Mouse (Mus musculus): ENCODE measurements at regions not wholly inside any gene's neighbourhood (a gene's known extent, or its start where the extent isn't known, plus 50 kb on each side); places are given as distances from the start of the nearest gene placed in this dataset.
A peak's percentile ranks its signal among the peaks of the same experiment; 100 is the strongest.

DNA sequence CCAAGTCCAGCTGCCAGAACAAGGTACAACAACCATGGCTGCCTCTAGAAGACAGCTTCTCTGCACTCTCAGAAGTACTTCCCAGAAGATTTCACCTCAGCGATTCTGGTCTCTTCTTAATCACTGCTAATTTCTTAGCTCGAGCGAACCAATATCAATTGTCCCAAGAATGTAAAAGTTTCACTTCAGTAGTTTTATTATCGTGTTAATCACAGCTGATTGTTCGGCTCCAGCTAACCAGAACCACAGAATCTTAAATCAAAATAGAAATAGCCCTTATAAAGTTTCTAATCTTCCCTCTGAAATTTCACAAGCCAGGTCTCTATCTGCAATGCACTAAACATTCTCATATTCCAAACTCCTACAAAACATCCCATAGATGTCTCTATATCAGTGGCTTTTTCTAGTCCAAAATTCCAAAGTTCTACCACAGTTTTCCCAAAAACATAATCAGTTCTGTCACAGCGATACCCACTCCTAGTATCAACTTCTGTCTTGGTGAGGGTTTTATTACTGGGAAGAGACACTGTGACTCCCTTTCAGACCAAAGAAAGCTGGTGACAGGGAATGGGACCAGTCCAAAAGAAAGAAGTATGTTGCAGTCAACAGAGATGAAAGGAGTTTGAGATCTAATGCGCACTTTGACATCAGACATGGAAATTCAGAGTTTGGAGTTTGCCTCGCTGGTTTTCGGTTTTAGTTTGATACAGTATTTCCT is 130.2 kb downstream of the Gm10283 start:
- DNase-seq = no peak

- no peak for DNase-seq
These were observed 154.7 kb downstream of the Gm10283 start for GRCm38 (mm10) chr8:60348291-60348690.

DNA sequence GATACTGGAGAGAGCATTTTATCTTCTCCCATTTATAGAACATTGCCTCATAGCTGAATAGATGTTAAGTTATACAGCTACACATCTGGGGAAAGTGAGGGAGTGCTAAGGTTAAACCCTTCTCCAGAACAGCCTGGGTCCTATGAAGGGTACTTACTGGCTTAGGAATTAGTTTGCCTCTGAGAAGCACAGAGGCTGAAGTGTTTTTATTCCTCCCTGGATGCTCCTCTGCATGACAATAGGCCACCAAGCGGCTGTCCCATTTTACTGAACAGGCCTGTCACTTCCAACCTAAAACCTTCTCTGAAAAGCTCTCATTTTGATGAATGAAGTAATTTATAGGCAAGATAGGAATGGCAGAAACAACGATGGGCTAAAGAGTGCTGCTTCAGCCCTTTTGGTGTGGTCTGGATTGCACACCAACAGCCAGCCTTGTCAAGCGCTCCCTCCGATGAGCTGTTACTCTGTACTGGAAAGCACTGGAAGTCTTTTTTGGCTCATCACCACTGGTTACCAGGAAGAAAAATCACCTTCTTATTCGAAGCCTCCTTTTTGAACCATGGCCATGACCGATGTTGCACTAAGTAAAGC is 157.1 kb downstream of the Gm10283 start:
- DNase-seq = no peak

DNA sequence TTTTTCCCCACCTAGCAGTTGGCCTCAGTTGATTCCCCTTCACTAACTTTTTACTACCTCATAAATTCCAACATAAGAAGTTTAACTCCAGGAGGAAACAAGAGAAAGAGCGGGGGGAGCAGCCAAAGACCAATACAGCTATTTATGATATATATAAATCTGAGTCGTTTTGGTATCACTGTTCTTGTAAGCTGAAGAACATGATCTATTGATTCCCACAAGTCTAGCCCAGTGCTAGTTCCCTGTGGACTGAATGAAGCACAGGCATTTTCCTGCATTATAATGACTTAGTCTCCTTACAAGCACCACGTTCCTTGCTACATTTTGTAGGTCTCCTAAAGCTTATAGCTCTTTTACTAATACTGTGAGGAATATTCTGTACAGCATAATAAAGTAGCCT is 187.5 kb downstream of the Gm10283 start:
- DNase-seq = no peak

DNA sequence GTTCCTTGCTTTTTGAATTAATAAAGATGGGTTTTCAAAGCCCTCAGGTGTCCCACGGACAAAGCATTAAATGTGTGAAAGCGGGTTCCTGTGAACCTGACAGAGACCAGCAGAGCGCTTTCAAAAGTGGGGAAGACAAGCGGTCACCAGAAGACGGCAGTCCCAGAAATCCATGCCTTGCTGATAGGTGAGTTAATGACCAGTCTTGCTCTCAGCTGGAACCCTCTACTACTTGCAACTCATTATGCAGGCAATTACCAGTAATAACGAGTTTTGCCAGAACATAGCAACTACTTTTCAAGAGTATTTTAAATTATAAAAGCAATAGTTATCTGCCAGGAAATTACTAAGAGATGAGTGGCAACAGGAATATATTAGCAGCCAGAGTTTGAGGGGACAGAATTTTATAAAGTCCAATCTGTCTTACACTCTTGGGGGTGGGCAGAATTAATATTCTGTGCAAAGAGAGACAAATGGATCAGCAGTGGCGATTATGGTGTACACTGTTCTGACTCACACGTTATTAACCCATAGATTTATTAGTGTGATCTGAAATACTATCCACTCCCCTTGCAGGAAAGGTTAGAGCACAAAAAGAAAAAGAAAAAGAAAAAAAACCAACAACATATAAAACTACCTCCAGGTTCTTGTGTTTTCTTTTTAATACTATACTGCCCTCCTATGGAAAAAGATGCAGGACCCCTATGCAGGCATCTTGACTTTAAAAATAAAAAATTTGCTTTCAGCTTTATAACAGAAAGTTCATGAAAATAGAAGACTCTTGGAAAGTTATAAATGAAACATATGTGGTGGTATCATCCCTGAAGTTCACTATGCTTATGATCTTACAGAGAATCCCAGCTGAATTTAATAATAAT is 188.8 kb downstream of the Gm10283 start:
- DNase-seq = no peak

- DNase-seq = no peak
These were observed 192.9 kb downstream of the Gm10283 start for GRCm38 (mm10) chr8:60310136-60310535.

GRCm38 (mm10) chr8:60301282-60301681 is 201.7 kb downstream of the Gm10283 start:
- no peak for DNase-seq

GRCm38 (mm10) chr8:60277211-60277801 is 225.7 kb downstream of the Gm10283 start:
- no peak for DNase-seq

GRCm38 (mm10) chr8:60250341-60250740 is 252.7 kb downstream of the Gm10283 start:
- DNase-seq = peak in 1 of 2 experiments; percentile 7

- peak in 1 of 2 experiments; percentile 4 for DNase-seq
These were observed 253.3 kb downstream of the Gm10283 start for GRCm38 (mm10) chr8:60249704-60250103.

GRCm38 (mm10) chr8:60247601-60248000 is 255.4 kb downstream of the Gm10283 start:
- no peak for DNase-seq

GRCm38 (mm10) chr8:60241366-60241765 is 261.6 kb downstream of the Gm10283 start:
- no peak for DNase-seq

DNA sequence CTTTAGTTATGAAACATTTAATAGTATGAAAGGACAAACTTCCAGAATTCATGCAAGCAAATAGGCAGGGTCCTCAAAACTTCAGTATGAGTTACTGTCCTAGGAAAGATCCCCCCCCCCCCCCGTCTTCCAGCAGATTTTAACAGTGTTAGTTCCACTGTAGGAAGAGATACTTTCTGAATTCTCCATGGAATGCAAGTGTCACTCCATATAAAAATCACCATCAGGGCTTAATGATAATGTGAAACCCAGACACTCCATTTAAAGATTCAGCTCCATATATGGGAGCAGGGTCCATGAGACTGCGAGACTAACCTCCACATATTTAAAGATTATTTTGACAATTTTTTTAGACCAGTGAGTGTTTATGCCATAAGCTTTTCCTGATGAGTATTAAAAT is 282.1 kb downstream of the Gm10283 start:
- DNase-seq = no peak

DNA sequence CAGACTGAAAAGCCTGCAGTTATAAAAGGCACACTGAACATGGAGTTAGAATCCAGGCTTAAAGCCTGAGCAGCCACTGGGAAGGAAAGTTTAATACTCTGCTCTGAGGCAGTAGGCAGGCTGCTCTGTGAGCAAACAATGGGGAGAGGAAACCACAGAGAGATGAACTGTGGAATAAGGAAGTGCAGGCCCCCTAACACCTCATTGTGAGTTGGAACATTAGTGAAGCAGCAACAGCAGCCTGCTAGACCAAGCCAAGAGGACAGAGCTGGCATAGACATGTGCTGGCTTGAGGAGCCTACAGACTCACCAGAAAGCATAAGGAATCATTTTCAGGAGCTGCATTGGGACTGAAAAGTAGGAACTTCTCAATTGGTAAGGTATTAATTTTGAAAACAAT is 307.4 kb downstream of the Gm10283 start:
- no peak for DNase-seq

DNA sequence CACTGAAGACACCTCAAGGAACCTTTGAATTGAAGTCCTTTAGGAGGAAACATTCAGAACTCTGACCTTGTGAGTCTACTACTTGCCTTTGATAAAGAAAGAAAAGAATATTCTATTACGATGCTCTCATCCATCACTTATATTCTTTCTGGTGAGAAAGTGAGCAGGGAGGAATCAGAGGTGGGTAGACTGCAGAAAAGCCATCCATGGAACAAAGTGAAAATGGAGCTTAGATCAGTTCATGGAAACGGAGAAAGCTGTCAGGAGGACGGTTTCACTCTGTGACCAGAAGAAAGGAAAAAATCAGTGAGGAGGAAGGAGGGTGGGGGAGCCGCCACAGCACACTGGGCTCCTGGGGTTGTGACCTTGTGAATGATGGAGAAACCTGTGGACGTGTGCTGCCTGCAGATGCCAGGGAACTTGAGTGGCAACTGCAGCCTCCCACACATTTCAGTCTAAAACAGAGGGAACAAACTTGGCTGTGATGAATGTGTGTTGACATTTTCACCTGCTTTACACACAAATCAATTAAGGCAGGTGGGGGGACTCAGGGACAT is 335.2 kb downstream of the Gm10283 start:
- DNase-seq = no peak

Data from heart, adult 18-20 months (tissue).